Mouse (Mus musculus) kidney, postnatal 0 days (tissue): Measurements from ENCODE around the gene Col8a2. TPM values are rescaled to one million over a fixed set of nuclear protein-coding genes. Genes with fewer than 3 reads are reported as not detected.

Source experiments
- ATAC-seq: fragments of 200-750 bp; cut with Nextera tagmentation; replicated peaks from 2 replicates; pipeline ENCODE4 v1.8.0; 2017; ENCODE audit warnings: low read depth, moderate number of reproducible peaks, moderate TSS enrichment, moderate library complexity; ENCODE audit not compliant: low FRiP score
- DNase-seq: peaks from one replicate; pipeline ENCODE4 v3.0.0-alpha.2; 2016; ENCODE audit warnings: low spot score
- H3K27ac ChIP-seq: fragments of 300-500 bp; sonication (generic); 2 replicates; pipeline ENCODE4 v1.5.1; 2014; ENCODE audit warnings: mild to moderate bottlenecking
- H3K27me3 ChIP-seq: fragments of 300-500 bp; sonication (generic); 2 replicates; pipeline ENCODE4 v1.6.1; 2014; ENCODE audit warnings: low read length, mixed read lengths; ENCODE audit not compliant: insufficient read depth
- H3K36me3 ChIP-seq: fragments of 300-500 bp; sonication (generic); 2 replicates; pipeline ENCODE4 v1.6.1; 2014; ENCODE audit warnings: low read length, mixed read lengths; ENCODE audit not compliant: insufficient read depth
- H3K4me1 ChIP-seq: fragments of 300-500 bp; sonication (generic); replicated peaks from 2 replicates; pipeline ENCODE4 v1.6.1; 2014; ENCODE audit warnings: antibody characterized with exemption, low read length, mixed read lengths; ENCODE audit not compliant: insufficient read depth
- H3K4me2 ChIP-seq: fragments of 300-500 bp; sonication (generic); 2 replicates; pipeline ENCODE4 v1.6.1; 2014; ENCODE audit warnings: mild to moderate bottlenecking, low read length, moderate library complexity, mixed read lengths
- H3K4me3 ChIP-seq: fragments of 300-500 bp; sonication (generic); replicated peaks from 2 replicates; pipeline ENCODE4 v1.5.1; 2014; ENCODE audit warnings: low read depth, low read length
- H3K9ac ChIP-seq: fragments of 300-500 bp; sonication (generic); 2 replicates; pipeline ENCODE4 v1.6.1; 2014; ENCODE audit warnings: low read depth, low read length
- H3K9me3 ChIP-seq: fragments of 300-500 bp; sonication (generic); replicated peaks from 2 replicates; pipeline ENCODE4 v1.6.1; 2016; ENCODE audit warnings: low read length, inconsistent platforms, mixed read lengths
- CTCF ChIP-seq: IDR thresholded peaks from 2 replicates; pipeline ENCODE4 v1.5.1; 2016; ENCODE audit warnings: antibody characterized with exemption, low read depth, mild to moderate bottlenecking, moderate library complexity
- WGBS: fragments of 180-500 bp; shearing (Covaris S2); extraction: QIAGEN DNeasy Blood & Tissue Kit; methylation state at CpG from one replicate; pipeline ENCODE4 v1.1.7; 2014; 5-methylcytosine and 5-hydroxymethylcytosine counted together
- polyA plus RNA-seq: library from polyadenylated mRNA; unstranded; fragments of >200 nt; fragmentation: Nextera tagmentation; extraction: Ambion mirVana; gene quantifications from 2 replicates; pipeline ENCODE4 v1.2.1, GENCODE M21; 2015

Col8a2 gene
- polyA plus RNA-seq, 1 experiment from 2014 or later, result 8.1 TPM

- H3K9ac ChIP-seq, result 0 out of 2 replicates have a peak overlapping the region, but pooled peaks have one; percentile 31
- no peaks in the 10 kb centered on the region for H3K9me3 ChIP-seq
- H3K36me3 ChIP-seq, result no peaks in the 10 kb centered on the region
- peaks cover 40% of the 10 kb centered on the region for H3K4me1 ChIP-seq
- ATAC-seq (no peak), DNase-seq (peak; percentile 95)
- WGBS, result 3% methylated on average over 15 of the region's 15 CpGs
- peak; percentile 19; the same call in 1 of the 2 replicates for TF ChIP-seq CTCF
- H3K4me3 ChIP-seq, result no peak overlapping the region; the same call in 1 of the 2 replicates
- H3K27ac ChIP-seq, result peak overlapping the region; percentile 95
- peak overlapping the region; percentile 45 for H3K4me2 ChIP-seq
- H3K27me3 ChIP-seq, result no peaks in the 10 kb centered on the region
Observed at GRCm38 (mm10) chr4:126259523-126260160, 27.0 kb upstream of the Col8a2 start.

GRCm38 (mm10) chr4:126260520-126261201 lies 25.9 kb upstream of the Col8a2 start:
- Histone ChIP-seq H3K9ac (0 out of 2 replicates have a peak overlapping the region, but pooled peaks have one; percentile 15), H3K27me3 (no peaks in the 10 kb centered on the region), H3K27ac (peak overlapping the region; percentile 95), H3K4me1 (peaks cover 36% of the 10 kb centered on the region), H3K9me3 (no peaks in the 10 kb centered on the region), H3K4me2 (peak overlapping the region; percentile 45), H3K36me3 (no peaks in the 10 kb centered on the region), H3K4me3 (no peak overlapping the region)
- TF ChIP-seq CTCF, result no peak
- DNase-seq, result peak; percentile 91
- WGBS, result 4% methylated on average over 10 of the region's 10 CpGs
- ATAC-seq, result peak; percentile 48; the same call in 1 of the 2 replicates

- no peaks in the 10 kb centered on the region for H3K27me3 ChIP-seq
- no peak for TF ChIP-seq CTCF
- H3K4me3 ChIP-seq, result no peak overlapping the region
- no peak overlapping the region for H3K9ac ChIP-seq
- ATAC-seq (no peak), DNase-seq (no peak)
- H3K27ac ChIP-seq, result peak overlapping the region; percentile 95
- no peaks in the 10 kb centered on the region for H3K36me3 ChIP-seq
- H3K4me2 ChIP-seq, result peak overlapping the region; percentile 45; the same call in 1 of the 2 replicates
- H3K4me1 ChIP-seq, result peaks cover 36% of the 10 kb centered on the region
- 67% methylated on average over 6 of the region's 6 CpGs for WGBS
- H3K9me3 ChIP-seq, result no peaks in the 10 kb centered on the region
Observed at GRCm38 (mm10) chr4:126261266-126261665, 25.3 kb upstream of the Col8a2 start.

GRCm38 (mm10) chr4:126261675-126262074 lies 24.9 kb upstream of the Col8a2 start:
- Histone ChIP-seq H3K36me3 (no peaks in the 10 kb centered on the region), H3K9ac (no peak overlapping the region), H3K27me3 (no peaks in the 10 kb centered on the region), H3K27ac (peak overlapping the region; percentile 95; the same call in 1 of the 2 replicates), H3K9me3 (no peaks in the 10 kb centered on the region), H3K4me2 (no peak overlapping the region), H3K4me1 (peaks cover 36% of the 10 kb centered on the region), H3K4me3 (no peak overlapping the region)
- no peak for DNase-seq
- no peak for TF ChIP-seq CTCF
- no peak for ATAC-seq
- 42% methylated on average over 7 of the region's 7 CpGs for WGBS

- TF ChIP-seq CTCF, result peak; percentile 99
- no peaks in the 10 kb centered on the region for H3K27me3 ChIP-seq
- H3K9me3 ChIP-seq, result no peaks in the 10 kb centered on the region
- peak; percentile 93 for ATAC-seq
- H3K9ac ChIP-seq, result peak within 1 kb of the TSS; percentile 72
- no peaks in the 10 kb centered on the region for H3K36me3 ChIP-seq
- peak; percentile 99 for DNase-seq
- peaks cover 33% of the 10 kb centered on the region for H3K4me1 ChIP-seq
- peak within 1 kb of the TSS; percentile 78 for H3K4me2 ChIP-seq
- peak within 1 kb of the TSS; percentile 61 for H3K4me3 ChIP-seq
- under 1% methylated on average over 46 of the region's 46 CpGs for WGBS
- peak within 1 kb of the TSS; percentile 95 for H3K27ac ChIP-seq
Observed at GRCm38 (mm10) chr4:126262119-126262807, 24.3 kb upstream of the Col8a2 start, which contains the start of gene Trappc3. Gene Trappc3, plus strand, starts transcription at chr4:126262325.

- WGBS, result 76% methylated on average over 3 of the region's 3 CpGs
- no peak for TF ChIP-seq CTCF
- Histone ChIP-seq H3K9ac (no peak overlapping the region), H3K4me3 (no peak overlapping the region), H3K27me3 (no peaks in the 10 kb centered on the region), H3K9me3 (no peaks in the 10 kb centered on the region), H3K4me2 (no peak overlapping the region), H3K4me1 (no peaks in the 10 kb centered on the region), H3K36me3 (peaks cover 9% of the 10 kb centered on the region; the same call in 1 of the 2 replicates), H3K27ac (no peak overlapping the region)
- ATAC-seq, result no peak
- no peak for DNase-seq
Observed at GRCm38 (mm10) chr4:126269292-126269691, 17.3 kb upstream of the Col8a2 start.
